Mouse (Mus musculus) cerebral cortex, adult 2 months (tissue): ENCODE measurements around the gene 3110001I22Rik.

Experiments used
- WGBS: fragments of 180-500 bp; shearing (Covaris S2); methylation state at CpG from one replicate; pipeline ENCODE4 v1.1.7; 2018; 5-methylcytosine and 5-hydroxymethylcytosine counted together

3110001I22Rik gene

DNA sequence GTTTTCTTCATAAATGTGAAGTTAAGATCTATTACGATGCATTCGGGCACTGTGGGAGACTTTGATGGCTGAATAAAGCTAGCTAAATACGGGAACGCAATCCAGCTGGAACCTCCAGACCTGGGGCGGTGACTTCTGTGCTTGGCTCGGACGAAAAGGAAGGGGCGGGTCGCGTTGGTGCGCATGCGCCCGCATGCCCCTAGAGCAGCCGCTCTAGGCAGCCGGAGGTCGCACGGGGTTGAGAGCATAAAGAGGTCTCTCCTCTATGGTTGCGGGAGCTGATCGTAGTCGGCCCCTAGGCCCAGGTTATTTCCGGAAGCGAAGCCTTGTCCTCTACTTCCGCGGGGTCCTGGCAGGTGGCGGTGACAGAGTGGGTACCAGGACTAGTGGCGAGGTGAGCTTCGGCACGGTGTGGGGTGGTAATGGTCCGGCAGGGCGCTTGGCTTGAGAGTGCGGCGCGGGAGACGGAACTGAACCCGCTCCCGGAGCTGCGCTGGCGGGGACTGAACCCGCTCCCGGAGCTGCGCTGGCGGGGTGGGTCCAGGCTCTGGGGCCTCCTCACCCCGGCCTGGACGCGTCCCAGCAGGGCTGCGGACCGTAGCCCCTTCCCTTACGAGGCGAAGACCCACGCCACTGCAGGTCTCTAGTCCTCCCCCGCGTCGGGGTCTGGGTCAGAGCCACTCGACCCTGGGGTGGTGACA is at the start of gene 3110001I22Rik, which contains the start of gene Bfar:
Gene 3110001I22Rik, plus strand, starts transcription at position 245 of the 701 bp plus-strand sequence.
Gene Bfar, plus strand, starts transcription at position 174 of the 701 bp plus-strand sequence.
- WGBS = under 1% methylated on average over 54 of the region's 54 CpGs

DNA sequence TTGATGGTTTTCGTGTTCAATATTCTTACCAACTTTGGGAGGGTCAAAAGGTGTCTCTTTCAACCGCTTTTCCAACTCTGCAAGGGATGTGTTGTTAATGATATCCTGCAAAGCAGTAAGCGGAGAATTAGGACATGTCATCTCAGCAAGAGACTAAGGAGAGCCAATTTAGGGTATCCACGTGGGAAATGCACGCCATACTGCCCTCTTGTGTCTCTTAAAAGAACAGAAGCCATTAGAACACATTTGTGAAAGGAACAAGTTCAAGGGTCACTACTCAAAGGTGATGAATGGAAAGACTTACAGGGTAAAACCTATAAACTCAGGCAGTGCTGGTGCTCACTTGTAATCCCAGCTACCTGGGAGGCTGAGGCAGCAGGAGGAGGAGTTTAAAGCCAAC is 43.4 kb upstream of the 3110001I22Rik start:
- 50% methylated on average over 5 of the region's 5 CpGs for WGBS

DNA sequence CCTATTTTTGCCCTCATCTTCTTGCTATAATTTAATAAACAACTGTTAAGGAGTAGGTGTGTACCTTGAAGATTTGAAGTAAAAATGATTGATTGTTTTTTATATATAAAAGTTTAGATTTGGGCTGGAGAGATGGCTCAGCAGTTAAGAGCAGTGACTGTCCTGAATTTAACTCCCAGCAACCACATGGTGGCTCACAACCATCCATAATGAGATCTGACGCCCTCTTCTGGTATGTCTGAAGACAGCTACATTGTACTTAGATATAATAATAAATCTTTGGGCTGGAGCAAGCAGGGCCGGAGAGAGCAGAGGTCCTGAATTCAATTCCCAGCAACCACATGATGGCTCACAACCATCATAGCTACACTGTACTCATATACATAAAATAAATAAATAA is 33.5 kb upstream of the 3110001I22Rik start:
- WGBS = 66% methylated on average over 2 of the region's 2 CpGs

DNA sequence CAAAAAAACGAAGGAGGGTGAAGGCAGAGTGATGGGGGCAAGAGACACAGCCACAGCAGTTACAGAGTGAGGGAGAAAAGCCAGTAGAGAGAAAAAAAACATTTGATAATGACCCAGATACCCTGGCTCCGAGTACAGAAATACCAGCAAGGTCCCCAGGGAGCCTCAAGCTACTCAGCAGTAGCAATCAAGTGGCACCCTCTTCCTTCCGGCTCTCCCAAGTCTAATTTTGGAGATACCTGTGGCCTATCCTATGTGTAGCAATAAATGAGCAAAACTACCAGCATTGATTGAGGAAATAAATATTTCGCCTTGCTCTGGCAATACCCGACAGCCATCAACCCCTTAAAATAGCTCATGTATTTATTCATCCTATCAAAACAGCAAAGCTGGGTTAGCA is 32.2 kb upstream of the 3110001I22Rik start:
- WGBS = 84% methylated on average over 5 of the region's 5 CpGs

DNA sequence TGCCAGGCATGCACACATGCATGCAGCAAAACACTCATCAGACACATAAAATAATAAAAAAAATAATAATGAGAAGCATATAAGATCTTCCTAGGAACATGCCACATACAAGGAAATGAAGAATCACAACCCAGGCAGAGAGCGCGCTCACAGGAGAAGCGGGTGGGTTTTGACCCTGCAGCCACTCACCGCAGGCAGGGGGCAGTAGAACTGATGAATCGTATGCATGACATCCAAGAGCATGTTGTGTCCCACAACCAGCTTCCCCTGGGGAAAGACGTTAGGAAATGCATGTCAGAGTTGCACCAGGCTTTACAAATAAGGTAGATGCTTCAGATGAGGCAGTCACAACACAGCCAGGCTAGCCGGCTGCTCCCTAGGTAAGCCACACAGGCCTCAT is 31.7 kb upstream of the 3110001I22Rik start:
- WGBS = 87% methylated on average over 7 of the region's 7 CpGs

DNA sequence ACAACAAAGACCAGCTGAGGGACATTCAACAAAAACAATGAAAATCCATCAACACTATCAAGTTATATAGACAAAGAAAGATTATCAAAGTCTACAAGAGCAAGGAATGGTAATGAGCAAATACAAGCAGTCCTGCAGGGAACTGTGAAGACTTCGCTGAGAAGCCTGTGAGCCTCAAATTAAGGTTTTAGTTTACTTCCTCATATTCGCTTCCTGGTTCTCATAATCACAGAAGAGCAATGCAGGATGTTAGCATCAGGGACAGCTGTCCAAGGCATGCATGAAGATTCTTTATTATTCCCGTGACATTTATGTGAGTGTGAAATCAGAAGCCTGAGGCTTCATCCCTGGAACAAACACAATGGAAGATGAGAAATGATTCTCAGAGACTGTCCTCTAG is 27.3 kb upstream of the 3110001I22Rik start:
- 86% methylated on average over 3 of the region's 3 CpGs for WGBS

DNA sequence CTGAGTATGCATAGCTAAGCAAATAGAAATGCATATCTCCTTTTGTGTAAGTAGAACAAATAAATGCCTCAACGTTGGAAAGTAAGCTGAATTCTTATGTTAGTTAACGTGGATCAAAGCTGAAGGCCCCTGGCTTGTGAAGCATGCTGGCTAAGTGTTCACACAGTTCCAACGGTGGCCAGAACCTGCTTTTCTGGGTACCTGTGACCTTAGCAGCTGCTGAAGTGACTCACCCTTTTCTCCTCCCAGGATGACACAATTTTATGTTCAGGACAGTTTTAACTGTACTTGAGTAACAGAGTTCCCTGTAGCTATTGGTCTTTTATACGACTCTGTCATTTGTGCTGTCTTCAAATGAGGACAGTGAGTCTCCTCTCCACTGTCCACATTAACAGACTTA is 25.8 kb upstream of the 3110001I22Rik start:
- 89% methylated on average over 4 of the region's 4 CpGs for WGBS

DNA sequence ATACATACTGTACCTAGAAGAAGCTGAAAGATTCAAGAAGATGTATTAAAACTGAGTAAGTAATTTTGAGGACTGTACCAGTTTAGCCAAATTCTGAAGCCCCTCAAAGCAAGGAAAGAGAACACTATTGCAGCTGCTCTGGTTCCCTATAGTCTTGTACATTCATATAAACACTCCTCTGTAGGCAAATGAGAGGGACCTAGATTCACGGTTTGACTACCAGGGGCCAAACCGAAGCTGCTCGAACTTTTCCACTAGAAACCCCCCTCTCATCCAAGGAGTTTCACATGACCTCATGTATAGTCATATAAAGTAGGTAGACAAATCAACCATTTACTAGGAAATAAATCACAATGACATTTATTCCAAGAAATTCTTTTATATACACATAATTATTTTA is 12.8 kb upstream of the 3110001I22Rik start:
- WGBS = 90% methylated on average over 3 of the region's 3 CpGs

DNA sequence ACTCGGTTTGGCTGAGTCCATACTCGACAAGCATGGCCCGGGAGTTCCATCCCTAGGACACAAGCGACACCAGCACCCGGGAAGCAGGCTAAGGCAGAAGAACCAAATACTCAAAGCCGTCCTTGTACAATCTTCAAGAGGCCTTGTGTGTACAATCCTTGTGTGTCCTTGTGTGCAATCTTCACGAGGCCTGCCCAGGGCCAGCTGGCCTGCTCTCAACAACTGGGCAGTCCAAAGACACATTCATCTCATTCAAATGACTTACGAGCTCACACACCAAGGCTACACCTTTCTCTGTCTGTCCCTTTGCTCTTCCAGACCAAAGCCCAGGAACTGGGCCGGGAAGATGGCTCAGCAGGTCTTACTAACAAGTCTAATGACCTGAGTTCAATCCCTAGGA is 11.0 kb upstream of the 3110001I22Rik start:
- WGBS = 88% methylated on average over 9 of the region's 9 CpGs

DNA sequence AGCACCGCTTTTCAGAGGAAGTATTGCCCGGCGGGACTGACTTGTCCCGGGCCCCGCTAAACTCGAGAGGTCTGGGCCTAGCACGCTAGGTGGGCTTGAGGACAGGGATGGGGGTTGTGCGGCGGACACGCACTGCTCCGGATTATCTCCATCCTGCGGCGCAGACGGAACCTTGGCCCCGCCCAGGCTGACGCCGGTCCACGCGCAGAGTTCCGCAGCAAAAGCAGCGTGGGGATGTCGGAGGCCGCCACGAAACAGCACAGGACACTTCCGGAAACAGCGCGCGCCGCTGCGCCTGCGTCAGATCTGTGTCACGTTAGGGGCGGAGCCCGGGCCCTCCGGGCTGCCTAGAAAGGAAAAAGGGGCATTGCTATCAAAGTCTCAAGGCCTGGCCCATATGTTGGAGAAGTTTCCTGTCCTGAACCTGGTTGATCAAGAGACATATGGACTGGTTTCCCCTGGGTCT is 3.8 kb upstream of the 3110001I22Rik start, which contains the start of gene Parn:
Gene Parn, minus strand, starts transcription at position 293 of the 466 bp plus-strand sequence.
- WGBS = under 1% methylated on average over 35 of the region's 35 CpGs

DNA sequence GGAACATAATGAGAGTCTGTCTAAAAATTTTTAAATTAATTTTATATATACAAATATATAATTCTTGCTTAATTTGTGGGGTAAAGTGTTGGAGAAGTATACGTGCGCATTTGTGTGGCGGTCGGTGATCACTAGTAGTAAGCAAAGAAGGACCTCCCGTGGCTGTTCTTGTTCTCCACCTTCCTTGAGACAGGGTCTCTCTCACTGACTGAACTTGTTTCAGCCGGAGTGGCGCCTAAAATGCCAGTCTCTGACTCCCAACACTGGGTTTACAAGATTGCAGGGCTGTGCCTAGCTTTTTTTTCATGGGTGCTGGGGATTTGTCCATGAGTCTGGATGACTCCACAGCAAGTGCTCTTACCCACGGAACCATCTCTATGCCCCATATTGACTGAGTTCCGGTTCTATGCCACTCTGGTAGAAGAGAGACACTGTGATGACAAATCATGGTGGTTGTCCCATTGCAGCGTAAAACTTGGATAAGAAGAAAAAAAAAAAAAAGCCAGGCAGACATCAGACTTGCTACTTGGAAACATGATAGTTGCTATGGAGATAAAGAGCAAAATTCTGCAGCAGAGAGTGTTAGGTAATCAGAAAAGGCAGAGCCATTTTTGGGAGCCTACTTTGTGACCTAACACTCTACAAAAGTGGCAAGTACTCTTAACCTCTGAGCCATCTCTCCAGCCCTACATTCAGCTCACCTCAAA is 3.2 kb upstream of the 3110001I22Rik start:
- WGBS = 78% methylated on average over 10 of the region's 10 CpGs

DNA sequence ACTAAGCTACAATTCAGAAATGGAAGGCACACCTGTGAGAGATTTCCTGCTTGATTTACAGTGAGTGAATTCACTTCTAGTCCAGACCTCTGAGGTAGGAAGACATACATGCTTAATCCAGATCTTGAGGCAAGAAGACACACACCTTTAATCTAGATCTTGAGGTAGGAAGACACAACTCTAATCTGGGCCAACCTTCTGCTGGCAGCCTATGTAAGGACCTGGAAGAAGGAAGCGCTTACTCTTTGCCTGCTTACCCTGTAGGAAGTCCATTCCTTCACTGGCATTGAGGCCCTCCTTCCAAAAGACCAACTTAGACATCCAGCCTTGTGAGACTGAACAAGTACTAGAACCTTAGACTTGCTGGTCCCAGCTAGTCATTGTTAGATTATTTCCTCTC is 2.4 kb upstream of the 3110001I22Rik start:
- WGBS = 86% methylated on average over 1 of the region's 1 CpGs

DNA sequence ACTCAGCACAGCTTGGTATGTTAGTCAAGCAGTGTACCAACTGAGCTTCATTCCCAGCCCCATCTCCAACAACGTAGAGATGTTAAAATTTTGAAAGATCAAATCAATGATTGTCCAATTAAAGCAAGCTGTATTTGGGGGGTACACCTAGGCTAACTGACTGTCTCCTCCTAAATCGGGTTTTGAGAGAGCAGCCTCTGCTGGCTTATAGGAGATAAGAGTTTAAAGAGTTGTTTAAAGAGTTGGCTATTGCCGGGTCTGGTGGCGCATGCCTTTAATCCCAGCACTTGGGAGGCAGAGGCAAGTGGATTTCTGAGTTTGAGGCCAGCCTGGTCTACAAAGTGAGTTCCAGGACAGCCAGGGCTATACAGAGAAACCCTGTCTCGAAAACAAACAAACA is 833 bp upstream of the 3110001I22Rik start:
- 72% methylated on average over 5 of the region's 5 CpGs for WGBS

DNA sequence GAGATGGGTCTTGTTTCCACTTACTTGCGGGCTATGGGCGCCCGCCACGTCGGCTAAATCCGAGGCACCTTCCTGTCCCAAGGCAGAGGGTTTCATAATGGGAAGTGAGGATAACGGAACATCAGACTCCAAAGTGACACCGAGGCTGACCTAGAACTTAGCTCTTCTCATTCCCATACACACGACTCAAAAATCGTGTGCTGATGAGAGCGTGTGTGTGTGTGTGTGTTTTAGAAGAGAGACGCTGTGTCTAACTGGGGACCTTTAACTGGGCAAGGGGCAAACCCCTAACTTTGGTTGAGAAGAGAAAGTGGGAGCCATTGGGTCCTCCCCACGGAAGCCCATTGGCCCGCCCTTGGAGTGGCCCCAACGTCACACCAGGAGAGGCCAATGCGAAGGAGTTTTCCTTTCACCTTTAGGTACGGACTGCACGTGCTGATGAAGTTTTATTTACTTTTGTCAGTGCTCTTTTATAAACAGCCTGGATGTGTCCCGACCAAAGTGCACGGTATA is 713 bp downstream of the 3110001I22Rik start:
- 1% methylated on average over 20 of the region's 20 CpGs for WGBS

DNA sequence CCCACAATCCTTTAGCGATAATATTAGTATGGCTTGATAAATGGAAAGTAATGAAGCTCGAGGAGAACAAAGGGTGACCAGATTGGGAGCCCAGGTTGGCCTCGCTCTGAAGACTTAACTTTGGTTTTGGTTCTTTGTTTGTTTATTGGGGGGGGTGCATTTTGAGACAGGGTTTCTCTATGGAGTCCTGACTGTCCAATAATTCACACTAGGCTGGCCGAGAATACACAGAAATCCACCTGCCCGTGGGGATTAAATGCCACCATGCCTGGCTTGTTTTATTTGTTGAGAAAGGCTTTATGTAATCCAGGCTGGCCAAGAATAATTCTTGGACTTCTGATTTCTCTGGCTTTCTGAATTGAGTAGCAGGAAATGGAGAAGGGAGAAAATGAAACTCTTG is 1.4 kb downstream of the 3110001I22Rik start:
- 72% methylated on average over 5 of the region's 5 CpGs for WGBS

DNA sequence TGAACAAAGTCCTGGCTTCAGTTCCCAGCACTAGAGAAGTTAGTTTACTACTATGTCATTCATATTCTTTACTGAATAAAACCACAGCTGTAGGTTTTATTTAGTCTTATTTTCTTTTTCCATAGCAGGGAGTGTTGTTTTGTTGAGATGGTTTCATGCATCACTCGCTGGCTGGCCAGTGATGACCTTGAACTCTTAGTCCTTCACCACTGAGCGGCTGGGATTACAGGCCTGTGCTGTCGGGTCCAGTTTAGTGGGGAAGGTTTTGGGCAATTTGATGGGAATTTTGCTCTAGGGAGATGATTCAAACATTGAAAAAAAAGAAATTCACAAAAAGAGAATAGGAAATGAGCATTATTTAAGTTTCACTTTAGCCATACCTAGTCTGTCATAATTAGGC is 2.8 kb downstream of the 3110001I22Rik start:
- 90% methylated on average over 3 of the region's 3 CpGs for WGBS

DNA sequence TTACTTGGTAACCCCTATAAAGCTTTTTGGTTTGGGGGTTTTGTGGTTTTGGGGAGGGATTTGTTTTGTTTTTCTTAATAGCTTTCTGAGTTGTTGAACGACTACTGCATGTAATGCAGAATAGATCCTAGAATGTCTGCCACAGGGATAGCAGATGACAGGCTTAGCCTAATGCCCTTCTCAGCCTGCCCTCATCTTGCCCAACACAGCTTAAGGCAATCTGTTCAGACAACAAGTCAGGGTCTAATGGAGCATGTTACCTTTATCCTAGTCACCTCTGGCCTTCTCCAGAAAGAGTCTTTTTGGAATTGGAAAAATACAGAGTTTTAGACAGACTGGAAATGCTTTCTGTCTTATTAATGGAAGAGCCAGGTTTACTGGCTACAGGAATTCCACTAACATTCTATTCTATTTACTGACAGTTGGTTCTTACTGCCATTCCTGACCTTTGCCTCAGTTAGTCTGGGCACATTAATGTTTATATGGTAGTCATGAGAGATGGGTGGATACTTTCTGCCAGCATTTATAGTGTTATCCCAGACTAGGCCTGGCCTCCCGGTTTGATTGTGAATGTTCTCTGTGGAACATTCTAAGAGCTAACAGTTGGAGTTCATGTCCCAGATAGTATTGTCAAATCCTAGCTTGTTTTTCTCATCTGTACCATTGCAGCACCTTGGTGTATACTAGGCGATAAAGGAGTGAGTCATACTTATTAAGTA is 7.0 kb downstream of the 3110001I22Rik start:
- WGBS = 87% methylated on average over 3 of the region's 3 CpGs

DNA sequence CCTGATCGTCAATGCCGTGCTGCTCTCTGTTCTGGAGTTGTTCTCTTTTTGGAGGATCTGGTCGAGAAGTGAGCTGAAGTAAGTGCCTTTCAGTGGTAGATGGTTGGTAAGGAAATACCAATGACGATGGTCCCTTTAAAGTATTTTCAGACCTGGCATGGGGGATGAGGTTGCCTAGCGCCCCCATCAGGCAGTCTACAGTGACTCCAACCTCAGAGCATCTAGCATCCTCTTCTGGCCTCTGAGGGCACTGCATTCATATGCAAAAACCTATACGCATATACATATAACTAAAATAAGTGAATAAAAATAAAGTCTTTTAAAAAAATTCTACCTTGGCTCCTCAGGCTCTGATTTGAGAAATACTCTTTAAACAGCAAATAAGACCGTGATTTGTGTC is 27.3 kb downstream of the 3110001I22Rik start:
- 89% methylated on average over 7 of the region's 7 CpGs for WGBS

DNA sequence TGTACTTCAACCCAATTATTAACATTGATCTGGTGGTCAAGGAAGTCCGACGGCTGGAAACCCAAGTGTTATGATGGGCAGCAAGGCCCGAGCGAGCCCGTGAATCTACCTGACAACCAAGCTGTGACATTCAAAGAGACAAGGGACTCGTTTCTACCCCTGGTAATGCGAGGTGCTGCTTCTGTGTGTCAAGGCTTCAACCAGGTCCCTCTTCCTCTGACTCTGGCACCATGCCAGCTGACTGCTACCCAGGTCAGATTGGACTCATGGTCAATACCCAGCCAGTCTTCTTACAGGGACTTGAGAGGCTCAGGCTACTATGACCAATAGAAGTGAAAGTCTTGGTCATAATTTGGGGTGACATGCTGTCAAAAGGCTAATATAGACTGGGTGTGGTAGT is 30.5 kb downstream of the 3110001I22Rik start:
- 96% methylated on average over 7 of the region's 7 CpGs for WGBS

DNA sequence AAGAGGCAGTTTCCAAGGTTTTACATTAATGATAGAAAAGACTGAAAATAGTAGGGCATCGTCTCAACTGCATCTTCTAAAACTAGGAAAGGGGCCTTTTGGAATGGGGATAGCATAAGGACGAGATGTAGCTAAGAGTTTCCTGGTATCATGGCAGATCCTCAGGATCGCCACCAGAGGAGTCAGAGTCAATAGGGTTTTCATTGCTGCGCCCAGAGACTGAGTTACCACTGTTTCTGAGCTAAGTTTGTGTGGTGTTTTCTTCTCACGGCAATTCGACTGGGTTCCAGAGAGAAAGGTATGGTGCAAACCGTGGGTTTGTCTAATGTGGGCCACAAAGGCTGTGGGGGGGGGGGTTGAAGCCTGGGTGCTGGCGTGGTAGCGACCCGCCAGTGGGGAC is 32.9 kb downstream of the 3110001I22Rik start:
- WGBS = 90% methylated on average over 10 of the region's 10 CpGs

DNA sequence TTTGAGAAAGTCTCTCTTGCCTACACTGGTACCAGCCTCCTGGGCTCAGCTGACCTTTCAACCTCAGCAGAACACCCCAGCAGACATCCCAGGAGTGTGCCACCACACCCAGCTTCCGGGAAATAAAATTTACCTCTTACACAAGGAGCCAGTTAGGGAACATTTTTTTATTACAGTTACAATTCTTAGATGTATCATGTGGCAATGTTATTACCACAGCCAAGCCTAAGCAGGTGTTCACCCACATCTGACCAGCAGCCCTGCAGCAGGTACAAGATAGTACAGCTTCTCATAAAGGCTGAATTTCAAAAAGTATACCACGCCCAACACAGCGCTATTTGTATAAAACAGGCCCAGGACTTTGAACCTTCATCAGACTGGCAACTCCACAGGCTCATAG is 43.2 kb downstream of the 3110001I22Rik start:
- WGBS = 92% methylated on average over 3 of the region's 3 CpGs
